Mouse (Mus musculus) liver, postnatal 0 days (tissue): ENCODE data around the gene Ino80.

Experiments used
- CTCF ChIP-seq: sonication (generic); IDR thresholded peaks from 2 replicates; pipeline ENCODE4 v1.5.1; 2016; ENCODE audit warnings: antibody characterized with exemption, low read depth
- EP300 ChIP-seq: IDR thresholded peaks from 2 replicates; pipeline ENCODE4 v1.6.1; 2016; ENCODE audit warnings: antibody characterized with exemption, low read depth, mild to moderate bottlenecking

GRCm38 (mm10) chr2:119478397-119478749, 886 bp upstream of the Ino80 start:
- TF ChIP-seq CTCF: no peak
- no peak for TF ChIP-seq EP300
